Mouse (Mus musculus) forebrain, embryonic 12.5 days (tissue): ENCODE measurements at regions not wholly inside any gene's neighbourhood (a gene's known extent, or its start where the extent isn't known, plus 50 kb on each side); places are given as distances from the start of the nearest gene placed in this dataset.
A peak's percentile ranks its signal among the peaks of the same experiment; 100 is the strongest.

Source experiments
- ATAC-seq: fragments of 200-750 bp; cut with Nextera tagmentation; 2 replicates; pipeline ENCODE4 v1.8.0; 2017; ENCODE audit warnings: moderate TSS enrichment; ENCODE audit not compliant: low FRiP score
- H3K27ac ChIP-seq: fragments of 300-500 bp; sonication (generic); 2 replicates; pipeline ENCODE4 v1.5.1; 2016; ENCODE audit warnings: mild to moderate bottlenecking
- H3K27me3 ChIP-seq: fragments of 300-500 bp; sonication (generic); 2 replicates; pipeline ENCODE4 v1.6.1; 2016; ENCODE audit warnings: mild to moderate bottlenecking
- H3K36me3 ChIP-seq: fragments of 300-500 bp; sonication (generic); replicated peaks from 2 replicates; pipeline ENCODE4 v1.6.1; 2016; ENCODE audit warnings: mild to moderate bottlenecking
- H3K4me1 ChIP-seq: fragments of 300-500 bp; sonication (generic); 2 replicates; pipeline ENCODE4 v1.6.1; 2016
- H3K4me2 ChIP-seq: fragments of 300-500 bp; sonication (generic); 2 replicates; pipeline ENCODE4 v1.6.1; 2016; ENCODE audit warnings: mild to moderate bottlenecking, moderate library complexity
- H3K4me3 ChIP-seq: fragments of 300-500 bp; sonication (generic); replicated peaks from 2 replicates; pipeline ENCODE4 v1.5.1; 2016; ENCODE audit warnings: mild to moderate bottlenecking
- H3K9ac ChIP-seq: fragments of 300-500 bp; sonication (generic); 2 replicates; pipeline ENCODE4 v1.6.1; 2016; ENCODE audit warnings: mild to moderate bottlenecking
- H3K9me3 ChIP-seq: fragments of 300-500 bp; sonication (generic); 2 replicates; pipeline ENCODE4 v1.6.1; 2016
- WGBS: fragments of 180-500 bp; shearing (Covaris S2); methylation state at CpG from one replicate; pipeline ENCODE4 v1.1.7; 2016; 5-methylcytosine and 5-hydroxymethylcytosine counted together

DNA sequence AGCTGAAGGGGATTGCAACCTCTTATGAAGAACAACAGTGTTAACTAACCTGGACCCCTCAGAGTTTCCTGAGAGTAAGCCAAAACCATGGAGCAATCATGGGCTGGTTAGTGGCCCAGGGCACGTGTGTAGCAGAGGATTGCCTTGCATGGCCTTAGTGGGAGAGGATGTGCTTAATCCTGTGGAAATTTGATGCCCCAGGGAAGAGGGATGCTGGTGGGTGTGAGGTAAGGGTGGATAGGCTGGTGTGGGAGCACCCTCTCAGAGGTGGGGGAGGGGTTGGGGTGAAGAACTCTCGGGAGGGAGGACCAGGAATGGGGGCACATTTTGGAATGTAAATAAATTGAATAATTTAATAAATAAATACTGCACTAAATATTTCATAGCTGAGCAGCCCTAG, 288.2 kb upstream of the Kcnh7 start:
- ATAC-seq = 0 out of 2 replicates have a peak, but pooled peaks have one; percentile 46
- Histone ChIP-seq H3K27me3 (no peaks in the 10 kb centered on the region), H3K9ac (no peak overlapping the region), H3K27ac (no peak overlapping the region), H3K4me2 (no peak overlapping the region), H3K4me3 (no peak overlapping the region), H3K36me3 (no peaks in the 10 kb centered on the region), H3K9me3 (no peaks in the 10 kb centered on the region), H3K4me1 (0 out of 2 replicates have a peak, but pooled peaks cover 3% of the 10 kb centered on the region)
- WGBS = 74% methylated on average over 2 of the region's 2 CpGs

- WGBS = 87% methylated on average over 2 of the region's 2 CpGs
- no peak overlapping the region for H3K9ac ChIP-seq
- H3K4me2 ChIP-seq = no peak overlapping the region
- no peaks in the 10 kb centered on the region for H3K4me1 ChIP-seq
- H3K36me3 ChIP-seq = no peaks in the 10 kb centered on the region
- no peak for ATAC-seq
- H3K4me3 ChIP-seq = no peak overlapping the region
- no peak overlapping the region for H3K27ac ChIP-seq
- H3K9me3 ChIP-seq = no peaks in the 10 kb centered on the region
- H3K27me3 ChIP-seq = no peaks in the 10 kb centered on the region
Observed at GRCm38 (mm10) chr2:63459112-63459511, 275.0 kb upstream of the Kcnh7 start.

DNA sequence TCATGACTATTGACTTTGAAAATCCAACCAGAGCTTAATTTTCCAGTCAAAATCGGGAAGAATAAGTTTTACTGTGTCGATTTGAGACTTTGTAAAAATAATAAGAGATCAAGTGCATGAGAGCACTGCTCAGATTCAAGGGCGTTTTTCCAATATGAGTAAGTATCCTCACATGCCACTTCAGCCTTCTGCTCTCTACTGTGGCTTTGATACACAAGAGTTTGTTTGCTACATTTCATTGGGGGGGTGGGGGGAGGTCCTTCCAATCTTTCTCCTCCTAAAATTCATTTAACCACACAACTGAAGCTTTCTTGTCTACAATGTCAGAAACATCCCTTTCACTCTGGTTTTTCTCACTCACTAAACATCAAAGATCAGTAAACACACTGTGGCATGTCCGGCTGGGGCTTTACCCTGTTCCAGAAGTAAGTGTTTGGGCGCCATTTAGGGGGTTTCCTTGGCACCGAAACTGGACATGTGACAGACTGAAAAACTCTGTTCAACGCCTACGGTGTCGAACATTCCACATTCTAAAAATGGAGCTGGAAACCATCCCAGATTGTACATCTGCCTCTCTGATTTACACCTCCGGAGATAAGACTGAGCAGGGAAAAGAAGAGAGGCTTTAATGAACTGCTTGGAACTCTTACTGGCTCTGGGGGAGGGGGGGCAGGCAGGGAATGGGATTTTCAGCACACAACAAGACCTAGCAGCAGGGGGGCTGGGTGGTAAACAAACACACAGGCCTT, 270.4 kb upstream of the Kcnh7 start:
- H3K27ac ChIP-seq = no peak overlapping the region
- WGBS = 74% methylated on average over 10 of the region's 10 CpGs
- no peaks in the 10 kb centered on the region for H3K9me3 ChIP-seq
- H3K4me1 ChIP-seq = no peaks in the 10 kb centered on the region
- no peaks in the 10 kb centered on the region for H3K27me3 ChIP-seq
- H3K4me2 ChIP-seq = no peak overlapping the region
- ATAC-seq = no peak; the same call in 1 of the 2 replicates
- no peaks in the 10 kb centered on the region for H3K36me3 ChIP-seq
- H3K4me3 ChIP-seq = no peak overlapping the region
- no peak overlapping the region for H3K9ac ChIP-seq

DNA sequence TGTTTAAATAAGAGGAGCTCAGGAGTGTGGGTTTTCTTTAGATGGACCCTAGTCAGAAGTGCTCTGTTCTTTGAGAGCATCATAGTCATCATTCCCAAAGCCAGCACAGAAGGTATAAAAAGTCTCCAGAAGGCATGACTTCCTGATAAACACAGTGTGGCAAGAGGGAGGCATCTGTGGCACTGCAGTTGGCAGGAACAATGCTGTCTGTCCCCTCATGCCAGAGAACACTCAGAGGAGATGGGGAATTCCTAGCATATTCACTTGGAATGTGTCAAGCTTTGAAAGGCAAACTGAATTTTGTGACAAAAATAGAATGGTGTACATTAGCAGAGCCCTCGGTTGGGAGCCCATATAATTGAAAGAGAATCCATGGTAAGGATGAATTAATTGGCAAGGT, 268.8 kb upstream of the Kcnh7 start:
- Histone ChIP-seq H3K9me3 (no peaks in the 10 kb centered on the region), H3K4me1 (no peaks in the 10 kb centered on the region), H3K9ac (no peak overlapping the region), H3K4me2 (no peak overlapping the region), H3K27ac (no peak overlapping the region), H3K4me3 (no peak overlapping the region), H3K36me3 (no peaks in the 10 kb centered on the region), H3K27me3 (no peaks in the 10 kb centered on the region)
- ATAC-seq = no peak
- WGBS = 55% methylated on average over 1 of the region's 1 CpGs

DNA sequence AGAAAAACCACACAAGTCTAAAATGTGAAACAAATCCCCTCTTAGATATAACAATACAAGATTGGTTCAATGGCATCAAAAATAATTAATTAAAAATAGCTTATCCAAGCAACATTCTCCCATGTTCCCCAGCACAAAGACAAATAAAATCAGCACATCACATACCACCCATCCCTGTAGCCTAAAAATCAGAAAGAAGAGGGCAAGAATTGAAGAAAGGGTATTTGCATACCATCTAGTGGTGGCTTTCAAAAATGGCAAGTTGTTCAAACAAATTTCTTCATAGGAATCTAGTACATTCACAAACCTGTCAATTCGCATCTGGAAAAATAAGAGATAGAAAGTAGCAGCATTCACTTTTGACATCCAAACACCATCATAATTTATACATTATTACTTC, 268.1 kb upstream of the Kcnh7 start:
- 0 out of 2 replicates have a peak, but pooled peaks have one; percentile 56 for ATAC-seq
- Histone ChIP-seq H3K9me3 (no peaks in the 10 kb centered on the region), H3K9ac (no peak overlapping the region), H3K4me3 (no peak overlapping the region), H3K36me3 (no peaks in the 10 kb centered on the region), H3K27ac (no peak overlapping the region), H3K27me3 (no peaks in the 10 kb centered on the region), H3K4me1 (no peaks in the 10 kb centered on the region), H3K4me2 (no peak overlapping the region)
- 87% methylated on average over 1 of the region's 1 CpGs for WGBS

- no peaks in the 10 kb centered on the region for H3K4me1 ChIP-seq
- no peaks in the 10 kb centered on the region for H3K9me3 ChIP-seq
- no peak overlapping the region for H3K27ac ChIP-seq
- H3K27me3 ChIP-seq = no peaks in the 10 kb centered on the region
- H3K4me3 ChIP-seq = no peak overlapping the region
- no peaks in the 10 kb centered on the region for H3K36me3 ChIP-seq
- H3K4me2 ChIP-seq = no peak overlapping the region
- ATAC-seq = no peak
- H3K9ac ChIP-seq = no peak overlapping the region
Observed at GRCm38 (mm10) chr2:63434327-63434726, 250.2 kb upstream of the Kcnh7 start.

GRCm38 (mm10) chr2:63405405-63405804, 221.3 kb upstream of the Kcnh7 start:
- no peak overlapping the region for H3K27ac ChIP-seq
- H3K36me3 ChIP-seq = no peaks in the 10 kb centered on the region

More at GRCm38 (mm10) chr2:63405405-63405804, 221.3 kb upstream of the Kcnh7 start:
- H3K4me1 ChIP-seq = no peaks in the 10 kb centered on the region
- WGBS = 80% methylated on average over 1 of the region's 1 CpGs
- no peak overlapping the region for H3K4me3 ChIP-seq
- no peak overlapping the region for H3K9ac ChIP-seq
- no peaks in the 10 kb centered on the region for H3K27me3 ChIP-seq
- no peak overlapping the region for H3K4me2 ChIP-seq
- H3K9me3 ChIP-seq = no peaks in the 10 kb centered on the region
- peak; percentile 58; the same call in 1 of the 2 replicates for ATAC-seq
